Mouse (Mus musculus): ENCODE measurements at regions not wholly inside any gene's neighbourhood (a gene's known extent, or its start where the extent isn't known, plus 50 kb on each side); places are given as distances from the start of the nearest gene placed in this dataset.

DNA sequence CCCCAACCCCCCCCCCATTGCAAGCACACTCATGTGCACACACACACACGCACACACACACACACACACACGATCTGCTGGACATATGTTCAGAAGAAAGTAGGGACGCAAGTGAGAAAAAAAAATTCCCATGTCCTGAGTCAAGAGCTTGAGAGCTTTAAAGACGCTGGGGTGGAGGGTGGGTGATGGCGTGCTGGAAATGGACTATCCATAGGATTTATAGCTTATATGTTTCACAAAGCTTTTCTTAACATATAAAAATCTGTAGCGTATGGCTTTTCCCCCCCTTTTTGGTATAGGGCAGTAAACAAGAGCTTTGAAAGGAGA, 99.3 kb downstream of the Zfp36l1 start:
- TF ChIP-seq CTCF (IDR thresholded peaks at IDR 0.05; ENCODE audit: extremely low read depth, insufficient read length, insufficient replicate concordance, low read depth, low read length) = no peak
- no peak for TF ChIP-seq POLR2A (IDR thresholded peaks at IDR 0.05; ENCODE audit: low read depth, low read length)

Measured in small intestine, adult 2 months (tissue).